Mouse (Mus musculus) midbrain, embryonic 12.5 days (tissue): ENCODE data around the gene Mkrn2. TPM values are rescaled to one million over a fixed set of nuclear protein-coding genes. Genes with fewer than 3 reads are reported as not detected.

Experiments used
- ATAC-seq: fragments of 200-750 bp; cut with Nextera tagmentation; 2 replicates; pipeline ENCODE4 v1.8.0; 2017; ENCODE audit warnings: low read depth, moderate TSS enrichment, moderate library complexity; ENCODE audit not compliant: low FRiP score
- H3K27ac ChIP-seq: fragments of 300-500 bp; sonication (generic); replicated peaks from 2 replicates; pipeline ENCODE4 v1.5.1; 2016; ENCODE audit warnings: mild to moderate bottlenecking
- H3K27me3 ChIP-seq: fragments of 300-500 bp; sonication (generic); 2 replicates; pipeline ENCODE4 v1.6.1; 2016; ENCODE audit warnings: mild to moderate bottlenecking
- H3K36me3 ChIP-seq: fragments of 300-500 bp; sonication (generic); 2 replicates; pipeline ENCODE4 v1.6.1; 2016
- H3K4me1 ChIP-seq: fragments of 300-500 bp; sonication (generic); 2 replicates; pipeline ENCODE4 v1.6.1; 2016
- H3K4me2 ChIP-seq: fragments of 300-500 bp; sonication (generic); replicated peaks from 2 replicates; pipeline ENCODE4 v1.6.1; 2016; ENCODE audit warnings: mild to moderate bottlenecking, moderate library complexity
- H3K4me3 ChIP-seq: fragments of 300-500 bp; sonication (generic); 2 replicates; pipeline ENCODE4 v1.5.1; 2016; ENCODE audit warnings: mild to moderate bottlenecking
- H3K9ac ChIP-seq: fragments of 300-500 bp; sonication (generic); replicated peaks from 2 replicates; pipeline ENCODE4 v1.6.1; 2016; ENCODE audit warnings: mild to moderate bottlenecking, moderate library complexity
- H3K9me3 ChIP-seq: fragments of 300-500 bp; sonication (generic); 2 replicates; pipeline ENCODE4 v1.6.1; 2016; ENCODE audit warnings: mild to moderate bottlenecking
- WGBS: fragments of 180-500 bp; shearing (Covaris S2); methylation state at CpG from one replicate; pipeline ENCODE4 v1.1.7; 2016; 5-methylcytosine and 5-hydroxymethylcytosine counted together
- polyA plus RNA-seq: library from polyadenylated mRNA; unstranded; fragments of >200 nt; fragmentation: Nextera tagmentation; extraction: Ambion mirVana; gene quantifications from 2 replicates; pipeline ENCODE4 v1.2.1, GENCODE M21; 2016

Mkrn2 gene
- polyA plus RNA-seq, 1 experiment from 2014 or later: 27.2 TPM

DNA sequence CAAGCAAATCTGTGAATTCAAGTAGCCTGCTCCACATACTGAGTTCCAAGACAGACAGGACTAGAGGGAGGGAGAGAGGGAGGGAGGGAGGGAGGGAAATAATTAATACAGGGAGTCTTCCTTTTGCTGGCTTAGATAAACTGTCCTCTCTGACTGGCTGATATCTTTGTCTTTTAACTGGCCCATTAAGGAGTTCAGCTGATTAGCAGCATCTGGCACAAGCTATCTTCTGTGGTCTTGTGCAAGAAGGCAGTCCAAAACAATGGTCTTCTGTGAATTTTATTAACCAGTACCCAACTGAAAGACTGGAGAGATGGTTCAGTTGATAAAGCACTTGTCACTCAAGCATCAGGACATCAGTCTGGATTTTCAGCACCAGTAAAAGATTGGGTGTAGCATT, 57.1 kb downstream of the Mkrn2 start:
- no peak for ATAC-seq

DNA sequence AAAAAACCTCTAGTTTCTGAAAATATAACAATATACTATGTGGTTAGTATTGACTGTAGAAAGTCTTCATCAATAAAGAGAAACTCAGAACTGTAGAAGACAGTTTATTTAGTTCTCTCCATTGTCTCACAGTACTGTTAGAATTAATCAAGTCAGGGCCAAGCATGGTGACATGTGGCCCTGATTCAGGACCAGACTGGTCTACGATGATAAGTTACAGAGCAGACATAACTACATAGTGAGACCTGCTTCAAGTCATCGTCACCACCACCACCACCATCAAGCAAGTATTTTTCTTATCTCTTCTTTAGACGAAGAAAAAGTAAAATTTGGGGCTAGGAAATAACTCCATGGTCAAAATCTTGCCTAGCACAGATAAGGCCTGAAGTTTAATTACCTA, 62.6 kb downstream of the Mkrn2 start:
- Histone ChIP-seq H3K4me1 (peaks cover 4% of the 10 kb centered on the region), H3K9ac (no peak overlapping the region), H3K27ac (no peak overlapping the region), H3K4me3 (no peak overlapping the region), H3K9me3 (no peaks in the 10 kb centered on the region), H3K27me3 (no peaks in the 10 kb centered on the region), H3K4me2 (no peak overlapping the region), H3K36me3 (0 out of 2 replicates have a peak, but pooled peaks cover 8% of the 10 kb centered on the region)
- 96% methylated on average over 3 of the region's 3 CpGs for WGBS
- no peak for ATAC-seq

More for the DNA sequence above, 57.1 kb downstream of the Mkrn2 start:
- H3K4me2 ChIP-seq: no peak overlapping the region
- 0 out of 2 replicates have a peak, but pooled peaks cover 8% of the 10 kb centered on the region for H3K36me3 ChIP-seq
- H3K9ac ChIP-seq: no peak overlapping the region
- no peak overlapping the region for H3K27ac ChIP-seq
- no peak overlapping the region for H3K4me3 ChIP-seq
- H3K9me3 ChIP-seq: no peaks in the 10 kb centered on the region
- H3K27me3 ChIP-seq: no peaks in the 10 kb centered on the region
- H3K4me1 ChIP-seq: peaks cover 11% of the 10 kb centered on the region

GRCm38 (mm10) chr6:115666641-115667040, 64.9 kb downstream of the Mkrn2 start:
- no peak overlapping the region for H3K4me3 ChIP-seq
- 0 out of 2 replicates have a peak, but pooled peaks cover 5% of the 10 kb centered on the region for H3K36me3 ChIP-seq
- no peak overlapping the region for H3K9ac ChIP-seq
- 83% methylated on average over 4 of the region's 4 CpGs for WGBS
- no peaks in the 10 kb centered on the region for H3K9me3 ChIP-seq
- ATAC-seq: no peak
- H3K27ac ChIP-seq: no peak overlapping the region
- H3K27me3 ChIP-seq: no peaks in the 10 kb centered on the region
- no peaks in the 10 kb centered on the region for H3K4me1 ChIP-seq
- no peak overlapping the region for H3K4me2 ChIP-seq

Other genes with a start within 250 kb of the Mkrn2 start
- 0.32 TPM in 1 of 2 replicates, not detected in the other for gene Pparg, start 241.0 kb upstream of the Mkrn2 start, polyA plus RNA-seq
- 29.9 and 30.5 TPM in 2 replicates for gene Tsen2, start 57.2 kb upstream of the Mkrn2 start, polyA plus RNA-seq
- 0.34 and 0.50 TPM in 2 replicates for gene Mkrn2os, start 9.3 kb upstream of the Mkrn2 start, polyA plus RNA-seq
- 157 and 168 TPM in 2 replicates for gene Raf1, start 74.7 kb downstream of the Mkrn2 start, polyA plus RNA-seq
- 1.3 and 1.9 TPM in 2 replicates for gene Tmem40, start 160.5 kb downstream of the Mkrn2 start, polyA plus RNA-seq
- 37.1 and 40.0 TPM in 2 replicates for gene Cand2, start 172.6 kb downstream of the Mkrn2 start, polyA plus RNA-seq
- 1,622 and 1,683 TPM in 2 replicates for gene Rpl32, start 206.8 kb downstream of the Mkrn2 start, polyA plus RNA-seq
- gene Efcab12, start 236.5 kb downstream of the Mkrn2 start, polyA plus RNA-seq: 2.1 TPM in 2 replicates